Mouse (Mus musculus) c-Kit-positive CD71-negative TER-119-negative erythroid progenitor cells, embryonic 14.5 days (primary cell): ENCODE measurements around the gene AC129217.1.

Experiments used
- DNase-seq: peaks from one replicate; pipeline ENCODE4 v3.0.0-alpha.2; 2013; ENCODE audit warnings: low read depth

The AC129217.1 gene

GRCm38 (mm10) chr19:8870838-8871237 is 41.3 kb downstream of the AC129217.1 start:
- DNase-seq: no peak

- DNase-seq: peak; percentile 94
Observed at GRCm38 (mm10) chr19:8871267-8872186, 42.0 kb downstream of the AC129217.1 start, which contains the start of gene Ubxn1. Gene Ubxn1 (plus strand): TSS chr19:8871496.

- DNase-seq: no peak
Observed at GRCm38 (mm10) chr19:8872266-8872840, 42.8 kb downstream of the AC129217.1 start.

GRCm38 (mm10) chr19:8875031-8875430 is 45.5 kb downstream of the AC129217.1 start:
- no peak for DNase-seq

GRCm38 (mm10) chr19:8880311-8881033 is 50.9 kb downstream of the AC129217.1 start, which contains the start of gene Uqcc3:
Gene Uqcc3 (minus strand): TSS chr19:8880923.
- peak; percentile 82 for DNase-seq

- DNase-seq: no peak
Observed at GRCm38 (mm10) chr19:8881034-8881392, 51.4 kb downstream of the AC129217.1 start.

- no peak for DNase-seq
Observed at GRCm38 (mm10) chr19:8883616-8884015, 54.0 kb downstream of the AC129217.1 start, which contains the start of the genes Lbhd1 and Gm49403. Gene Lbhd1 (plus strand): TSS chr19:8883732. Gene Gm49403 (plus strand): TSS chr19:8883930.

GRCm38 (mm10) chr19:8886916-8887584 is 57.5 kb downstream of the AC129217.1 start:
- no peak for DNase-seq

GRCm38 (mm10) chr19:8887585-8888463 is 58.3 kb downstream of the AC129217.1 start:
- no peak for DNase-seq

- peak; percentile 94 for DNase-seq
Observed at GRCm38 (mm10) chr19:8888511-8889385, 59.2 kb downstream of the AC129217.1 start, which contains the start of the genes 1810009A15Rik and Gm49416. Gene 1810009A15Rik (plus strand): TSS chr19:8888853. Gene Gm49416 (plus strand): TSS chr19:8888926.
